Mouse (Mus musculus) embryonic facial prominence, embryonic 11.5 days (tissue): Measurements from ENCODE around the gene Clip2. TPM values are rescaled to one million over a fixed set of nuclear protein-coding genes. Genes with fewer than 3 reads are reported as not detected.
"Not testable (repeated sequence)": the region's sequence is repeated elsewhere in the genome, so short reads cannot be mapped to it uniquely, and the experiment has no call there.

Source experiments
- ATAC-seq: fragments of 200-750 bp; cut with Nextera tagmentation; replicated peaks from 2 replicates; pipeline ENCODE4 v1.8.0; 2017; ENCODE audit warnings: low read depth; ENCODE audit not compliant: insufficient number of reproducible peaks, low FRiP score, low TSS enrichment
- DNase-seq: peaks from one replicate; pipeline ENCODE4 v3.0.0-alpha.2; 2015; ENCODE audit warnings: low spot score
- H3K27ac ChIP-seq: fragments of 300-500 bp; sonication (generic); replicated peaks from 2 replicates; pipeline ENCODE4 v1.5.1; 2014; ENCODE audit warnings: mild to moderate bottlenecking, low read depth, low read length, control low read depth
- H3K27me3 ChIP-seq: fragments of 300-500 bp; sonication (generic); 2 replicates; pipeline ENCODE4 v1.6.1; 2014; ENCODE audit warnings: mild to moderate bottlenecking, low read length, moderate library complexity, mixed read lengths; ENCODE audit not compliant: control insufficient read depth, insufficient read depth
- H3K36me3 ChIP-seq: fragments of 300-500 bp; sonication (generic); replicated peaks from 2 replicates; pipeline ENCODE4 v1.6.1; 2014; ENCODE audit warnings: low read depth, mild to moderate bottlenecking, low read length, moderate library complexity, mixed read lengths; ENCODE audit not compliant: control insufficient read depth, insufficient read depth
- H3K4me1 ChIP-seq: fragments of 300-500 bp; sonication (generic); 2 replicates; pipeline ENCODE4 v1.6.1; 2014; ENCODE audit warnings: low read length, mixed read lengths; ENCODE audit not compliant: control insufficient read depth, insufficient read depth
- H3K4me2 ChIP-seq: fragments of 300-500 bp; sonication (generic); 2 replicates; pipeline ENCODE4 v1.6.1; 2014; ENCODE audit warnings: low read depth, mild to moderate bottlenecking, control low read depth, low read length, moderate library complexity
- H3K4me3 ChIP-seq: fragments of 300-500 bp; sonication (generic); 2 replicates; pipeline ENCODE4 v1.5.1; 2014; ENCODE audit warnings: low read depth, low read length, control low read depth
- H3K9ac ChIP-seq: fragments of 300-500 bp; sonication (generic); replicated peaks from 2 replicates; pipeline ENCODE4 v1.6.1; 2014; ENCODE audit warnings: mild to moderate bottlenecking, control low read depth, low read length
- H3K9me3 ChIP-seq: fragments of 300-500 bp; sonication (generic); replicated peaks from 2 replicates; pipeline ENCODE4 v1.6.1; 2016; ENCODE audit warnings: mild to moderate bottlenecking, low read length, inconsistent platforms, mixed read lengths; ENCODE audit not compliant: control insufficient read depth
- WGBS: fragments of 180-500 bp; shearing (Covaris S2); extraction: QIAGEN DNeasy Blood & Tissue Kit; methylation state at CpG from one replicate; pipeline ENCODE4 v1.1.7; 2014; 5-methylcytosine and 5-hydroxymethylcytosine counted together
- polyA plus RNA-seq: library from polyadenylated mRNA; unstranded; fragments of >200 nt; fragmentation: Nextera tagmentation; extraction: Ambion mirVana; gene quantifications from 2 replicates; pipeline ENCODE4 v1.2.1, GENCODE M21; 2014

The Clip2 gene
- polyA plus RNA-seq, 1 experiment from 2014 or later, result 4.6 TPM

GRCm38 (mm10) chr5:134485183-134485730, 67.0 kb downstream of the Clip2 start:
- WGBS, result 82% methylated on average over 7 of the region's 7 CpGs
- ATAC-seq (no peak), DNase-seq (no peak)

GRCm38 (mm10) chr5:134483291-134483690, 68.9 kb downstream of the Clip2 start:
- no peak overlapping the region for H3K9ac ChIP-seq
- H3K4me3 ChIP-seq, result no peak overlapping the region
- no peak overlapping the region for H3K27ac ChIP-seq
- no peaks in the 10 kb centered on the region for H3K27me3 ChIP-seq
- no peaks in the 10 kb centered on the region for H3K9me3 ChIP-seq
- H3K4me1 ChIP-seq, result no peaks in the 10 kb centered on the region
- no peaks in the 10 kb centered on the region for H3K36me3 ChIP-seq
- 63% methylated on average over 1 of the region's 1 CpGs for WGBS
- H3K4me2 ChIP-seq, result no peak overlapping the region
- no peak for ATAC-seq
- DNase-seq, result no peak

More at GRCm38 (mm10) chr5:134485183-134485730, 67.0 kb downstream of the Clip2 start:
- no peak overlapping the region for H3K4me2 ChIP-seq
- H3K4me3 ChIP-seq, result no peak overlapping the region
- H3K4me1 ChIP-seq, result no peaks in the 10 kb centered on the region
- H3K9ac ChIP-seq, result no peak overlapping the region
- no peaks in the 10 kb centered on the region for H3K27me3 ChIP-seq
- H3K27ac ChIP-seq, result no peak overlapping the region
- H3K36me3 ChIP-seq, result no peaks in the 10 kb centered on the region; the same call in 1 of the 2 replicates
- H3K9me3 ChIP-seq, result no peaks in the 10 kb centered on the region

GRCm38 (mm10) chr5:134482331-134482730, 69.9 kb downstream of the Clip2 start:
- DNase-seq, result no peak
- no peaks in the 10 kb centered on the region for H3K36me3 ChIP-seq
- H3K27ac ChIP-seq, result no peak overlapping the region
- no peaks in the 10 kb centered on the region for H3K27me3 ChIP-seq
- H3K9ac ChIP-seq, result no peak overlapping the region
- H3K4me3 ChIP-seq, result no peak overlapping the region
- no peaks in the 10 kb centered on the region for H3K4me1 ChIP-seq
- no peak overlapping the region for H3K4me2 ChIP-seq
- no peak for ATAC-seq
- 65% methylated on average over 11 of the region's 11 CpGs for WGBS
- H3K9me3 ChIP-seq, result no peaks in the 10 kb centered on the region

GRCm38 (mm10) chr5:134478886-134479285, 73.3 kb downstream of the Clip2 start:
- not testable (repeated sequence) for DNase-seq, H3K27me3 ChIP-seq, H3K4me1 ChIP-seq, H3K4me2 ChIP-seq, H3K27ac ChIP-seq, H3K9ac ChIP-seq, H3K4me3 ChIP-seq, ATAC-seq, H3K36me3 ChIP-seq, H3K9me3 ChIP-seq

GRCm38 (mm10) chr5:134475686-134476085, 76.5 kb downstream of the Clip2 start:
- not testable (repeated sequence) for H3K27ac ChIP-seq, H3K4me3 ChIP-seq, ATAC-seq, DNase-seq, H3K36me3 ChIP-seq, H3K27me3 ChIP-seq, H3K9ac ChIP-seq, H3K9me3 ChIP-seq, H3K4me2 ChIP-seq, H3K4me1 ChIP-seq
- 94% methylated on average over 7 of the region's 7 CpGs for WGBS

- Histone ChIP-seq H3K4me2 (no peak overlapping the region), H3K27me3 (no peaks in the 10 kb centered on the region), H3K4me1 (no peaks in the 10 kb centered on the region), H3K9me3 (no peaks in the 10 kb centered on the region), H3K27ac (no peak overlapping the region), H3K9ac (no peak overlapping the region), H3K4me3 (no peak overlapping the region), H3K36me3 (no peaks in the 10 kb centered on the region)
- WGBS, result 95% methylated on average over 6 of the region's 6 CpGs
- no peak for DNase-seq
- no peak for ATAC-seq
These were observed 77.1 kb downstream of the Clip2 start for GRCm38 (mm10) chr5:134475006-134475605.

GRCm38 (mm10) chr5:134473902-134474301, 78.3 kb downstream of the Clip2 start:
- Histone ChIP-seq H3K4me2 (no peak overlapping the region), H3K27me3 (no peaks in the 10 kb centered on the region), H3K27ac (no peak overlapping the region), H3K4me3 (no peak overlapping the region), H3K9me3 (no peaks in the 10 kb centered on the region), H3K9ac (no peak overlapping the region), H3K36me3 (no peaks in the 10 kb centered on the region), H3K4me1 (no peaks in the 10 kb centered on the region)
- ATAC-seq (no peak), DNase-seq (no peak)
- WGBS, result 88% methylated on average over 2 of the region's 2 CpGs

- no peak overlapping the region for H3K9ac ChIP-seq
- H3K4me1 ChIP-seq, result peaks cover 8% of the 10 kb centered on the region
- DNase-seq (no peak), ATAC-seq (no peak)
- no peak overlapping the region for H3K27ac ChIP-seq
- H3K4me3 ChIP-seq, result no peak overlapping the region
- H3K4me2 ChIP-seq, result no peak overlapping the region
- H3K36me3 ChIP-seq, result no peaks in the 10 kb centered on the region
- H3K9me3 ChIP-seq, result no peaks in the 10 kb centered on the region
- WGBS, result 83% methylated on average over 8 of the region's 8 CpGs
- H3K27me3 ChIP-seq, result no peaks in the 10 kb centered on the region
These were observed 81.6 kb downstream of the Clip2 start for GRCm38 (mm10) chr5:134470538-134471169.
